Mouse (Mus musculus): ENCODE data around the gene Ifitm7.
"Not testable (repeated sequence)": the region's sequence is repeated elsewhere in the genome, so short reads cannot be mapped to it uniquely, and the experiment has no call there.

The Ifitm7 gene

GRCm38 (mm10) chr16:13977026-13977425, 9.7 kb downstream of the Ifitm7 start:
- not testable (repeated sequence) for DNase-seq (ENCODE audit: low spot score)

GRCm38 (mm10) chr16:13976358-13976896, 10.3 kb downstream of the Ifitm7 start:
- DNase-seq (ENCODE audit: low spot score): not testable (repeated sequence)

- DNase-seq (ENCODE audit: low spot score): no peak
Observed at GRCm38 (mm10) chr16:13972051-13972450, 14.6 kb downstream of the Ifitm7 start.

- DNase-seq (ENCODE audit: low spot score): no peak
Observed at GRCm38 (mm10) chr16:13969096-13969495, 17.6 kb downstream of the Ifitm7 start.

GRCm38 (mm10) chr16:13962053-13962452, 24.6 kb downstream of the Ifitm7 start:
- no peak for DNase-seq (ENCODE audit: low spot score)

GRCm38 (mm10) chr16:13951245-13951644, 35.4 kb downstream of the Ifitm7 start:
- no peak for DNase-seq (ENCODE audit: low spot score)

DNA sequence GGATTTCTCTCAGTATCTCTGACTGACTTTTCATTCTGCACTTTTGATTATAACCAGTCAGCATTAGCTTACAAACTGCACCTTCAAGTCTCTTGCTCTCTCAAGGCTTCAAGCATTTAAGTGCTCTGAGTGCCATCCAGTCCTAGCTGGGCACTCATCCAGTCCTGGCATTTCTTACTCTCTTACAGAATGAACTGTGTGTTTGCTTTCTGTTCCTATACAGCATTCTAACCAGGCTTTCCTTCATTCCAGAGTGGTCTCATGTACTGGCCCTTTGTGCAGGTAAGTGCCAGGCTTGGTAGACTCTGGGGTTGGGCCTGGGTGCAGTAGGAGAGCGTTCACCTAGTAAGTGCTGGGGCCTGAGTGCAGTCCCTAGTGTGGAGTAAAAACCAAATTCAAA, 40.4 kb downstream of the Ifitm7 start:
- no peak for DNase-seq (ENCODE audit: low spot score)

- no peak for DNase-seq (ENCODE audit: low spot score)
Observed at GRCm38 (mm10) chr16:13945153-13945552, 41.5 kb downstream of the Ifitm7 start.

DNA sequence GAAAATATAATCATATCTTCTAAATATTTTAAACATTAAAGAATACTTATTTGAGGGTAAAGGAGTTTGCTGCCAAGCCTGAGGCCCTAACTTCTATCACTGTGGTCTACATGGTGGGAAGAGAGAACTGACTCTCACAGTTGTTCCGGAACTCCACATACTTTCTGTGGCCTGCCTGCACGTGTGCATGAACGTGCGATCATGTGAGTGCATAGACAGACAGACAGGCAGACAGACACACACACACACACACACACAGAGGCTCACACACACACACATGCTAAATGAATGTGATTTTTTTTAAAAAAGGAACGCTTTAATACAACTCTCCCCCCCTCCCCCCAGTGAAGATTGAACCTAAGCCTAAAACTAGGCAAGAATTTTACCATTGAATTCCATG, 41.9 kb downstream of the Ifitm7 start:
- no peak for DNase-seq (ENCODE audit: low spot score)

DNA sequence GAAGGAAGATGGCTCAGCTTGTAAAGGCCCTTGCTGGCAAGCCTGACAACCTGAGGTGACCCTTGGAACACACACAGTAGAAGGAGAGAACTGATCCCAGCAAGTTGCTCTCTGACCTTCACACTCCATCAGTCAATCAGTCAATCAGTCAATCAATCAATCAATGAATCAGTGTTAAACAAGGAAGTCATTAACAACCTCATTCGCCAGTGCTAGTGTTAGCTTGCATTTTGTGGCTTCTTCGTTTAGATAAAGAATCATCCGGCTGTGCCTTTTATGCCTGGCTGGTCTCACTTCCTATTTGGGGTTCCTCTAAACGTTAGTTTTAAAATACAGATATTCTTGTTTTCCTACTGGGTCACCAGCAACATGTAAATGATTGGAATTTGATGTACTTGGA, 42.5 kb downstream of the Ifitm7 start:
- DNase-seq (ENCODE audit: low spot score): no peak

DNA sequence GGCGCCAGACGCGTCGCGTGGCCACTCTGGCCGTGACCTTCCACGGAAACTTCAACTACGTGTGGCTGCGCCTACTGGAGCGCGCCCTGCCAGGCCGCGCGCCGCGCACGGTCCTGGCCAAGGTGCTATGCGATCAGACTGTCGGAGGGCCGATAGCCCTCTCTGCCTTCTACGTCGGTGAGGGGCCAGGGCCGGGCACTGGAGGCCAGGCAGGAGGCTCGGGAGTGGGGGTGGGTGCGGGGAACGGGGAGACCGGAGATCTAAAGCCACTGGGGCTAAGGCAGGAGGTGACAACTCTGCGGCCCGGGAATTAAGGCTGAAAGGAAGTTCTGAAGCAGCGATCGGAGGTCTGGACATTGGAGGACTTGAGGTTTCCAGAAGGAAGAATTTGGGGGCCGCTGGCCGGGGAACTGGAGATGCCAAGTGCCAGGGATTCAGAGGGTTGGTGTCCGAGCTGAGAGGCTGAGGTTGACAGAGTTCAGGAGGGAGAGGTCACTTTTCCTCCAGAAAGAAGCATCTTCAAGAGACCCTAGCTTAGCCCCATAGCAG, 45.8 kb downstream of the Ifitm7 start:
- DNase-seq (ENCODE audit: low spot score): no peak

- peak; percentile 33 for DNase-seq (ENCODE audit: low spot score)
Observed at GRCm38 (mm10) chr16:13940139-13940846, 46.4 kb downstream of the Ifitm7 start.
